Mouse (Mus musculus): ENCODE data around the gene Pias1. TPM values are rescaled to one million over a fixed set of nuclear protein-coding genes. Genes with fewer than 3 reads are reported as not detected.

The Pias1 gene
- polyA plus RNA-seq, 1 experiment from 2014 or later = 62.5 TPM

Other genes with a start within 250 kb of the Pias1 start
- 22.7 and 23.2 TPM in 2 replicates for gene Fem1b, start 176.0 kb downstream of the Pias1 start, polyA plus RNA-seq (2015; fragmentation: Nextera tagmentation; extraction: Ambion mirVana)
- 23.2 and 27.1 TPM in 2 replicates for gene Cln6, start 149.1 kb downstream of the Pias1 start, polyA plus RNA-seq (2015; fragmentation: Nextera tagmentation; extraction: Ambion mirVana)
- gene Calml4, start 129.8 kb downstream of the Pias1 start, polyA plus RNA-seq (2015; fragmentation: Nextera tagmentation; extraction: Ambion mirVana) = 102 and 107 TPM in 2 replicates
- gene Skor1, start 161.0 kb upstream of the Pias1 start, polyA plus RNA-seq (2015; fragmentation: Nextera tagmentation; extraction: Ambion mirVana) = not detected in 2 replicates

All from kidney, embryonic 15.5 days (tissue).